Mouse (Mus musculus) megakaryocyte progenitor cell, adult 5-6 weeks (primary cell): Measurements from ENCODE around the gene Fads1. TPM values are rescaled to one million over a fixed set of nuclear protein-coding genes. Genes with fewer than 3 reads are reported as not detected.
"Not testable (repeated sequence)": the region's sequence is repeated elsewhere in the genome, so short reads cannot be mapped to it uniquely, and the experiment has no call there.

Experiments
- ATAC-seq: replicated peaks from 2 replicates; pipeline ENCODE4 v1.8.0; 2016; ENCODE audit warnings: mild to moderate bottlenecking, moderate TSS enrichment, inconsistent platforms; ENCODE audit not compliant: poor library complexity
- total RNA-seq, 2 experiments: library from RNA; stranded (forward) in 1 of 2; stranded (reverse) in 1 of 2; fragments of 157-497, 149-512 nt in 1 of 2; fragments of 200-1000 nt in 1 of 2; gene quantifications; 2 replicates each; pipeline versions ENCODE4 v1.2.3 to v1.2.4; 2015 to 2017

The Fads1 gene
- total RNA-seq (2015) (14.9 and 22.2 TPM in 2 replicates), total RNA-seq (2017) (9.4 and 10.0 TPM in 2 replicates)

DNA sequence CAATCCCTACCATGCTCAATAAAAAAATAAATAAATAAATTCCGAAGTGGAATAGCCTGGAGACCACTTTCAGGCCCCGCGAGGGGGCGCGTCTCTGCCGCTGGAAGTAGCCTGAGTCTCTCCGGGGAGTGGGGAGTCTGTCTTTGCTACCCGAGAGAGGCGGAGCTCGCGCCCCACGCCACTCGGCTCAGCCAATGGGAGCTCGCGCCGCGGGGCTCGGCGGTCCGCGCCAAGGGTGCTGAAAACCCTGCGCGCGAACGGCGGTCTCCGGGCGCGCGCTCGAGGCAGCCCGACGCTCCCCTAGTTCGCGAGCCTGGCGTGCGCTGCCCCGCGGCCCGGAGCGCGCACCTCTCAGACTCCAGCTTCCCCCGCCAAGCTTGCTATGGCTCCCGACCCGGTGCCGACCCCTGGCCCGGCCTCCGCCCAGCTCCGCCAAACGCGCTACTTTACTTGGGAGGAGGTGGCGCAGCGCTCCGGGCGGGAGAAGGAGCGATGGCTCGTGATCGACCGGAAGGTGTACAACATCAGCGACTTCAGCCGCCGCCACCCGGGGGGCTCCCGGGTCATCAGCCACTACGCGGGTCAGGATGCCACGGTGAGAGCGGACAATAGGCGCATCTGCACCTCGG lies at the start of gene Fads1:
TSS of gene Fads1 (plus strand) at position 219 of the 629 bp plus-strand sequence.
- ATAC-seq = peak; percentile 95

DNA sequence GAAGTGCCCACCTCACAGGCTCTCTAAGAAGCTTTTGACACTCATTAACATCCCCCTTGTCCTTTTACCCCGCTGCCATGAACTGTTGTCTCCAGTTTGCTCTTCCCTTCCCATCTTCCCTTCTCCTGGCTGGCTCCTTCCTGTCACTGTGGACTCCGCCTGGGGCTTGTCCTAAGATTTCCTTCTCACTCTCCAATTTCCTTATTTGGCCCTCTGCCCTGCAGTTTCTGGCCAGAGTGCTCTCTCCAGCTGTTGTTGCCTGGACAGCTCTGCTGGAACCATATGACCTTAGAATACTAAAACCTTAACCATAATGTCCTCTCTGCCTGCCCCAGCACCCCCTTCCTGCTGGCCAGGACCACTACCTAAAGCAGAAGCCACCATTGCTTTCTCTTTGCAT lies 48.0 kb upstream of the Fads1 start:
- no peak for ATAC-seq

- ATAC-seq = no peak
Measured at GRCm38 (mm10) chr19:10137423-10137822, 45.3 kb upstream of the Fads1 start.

DNA sequence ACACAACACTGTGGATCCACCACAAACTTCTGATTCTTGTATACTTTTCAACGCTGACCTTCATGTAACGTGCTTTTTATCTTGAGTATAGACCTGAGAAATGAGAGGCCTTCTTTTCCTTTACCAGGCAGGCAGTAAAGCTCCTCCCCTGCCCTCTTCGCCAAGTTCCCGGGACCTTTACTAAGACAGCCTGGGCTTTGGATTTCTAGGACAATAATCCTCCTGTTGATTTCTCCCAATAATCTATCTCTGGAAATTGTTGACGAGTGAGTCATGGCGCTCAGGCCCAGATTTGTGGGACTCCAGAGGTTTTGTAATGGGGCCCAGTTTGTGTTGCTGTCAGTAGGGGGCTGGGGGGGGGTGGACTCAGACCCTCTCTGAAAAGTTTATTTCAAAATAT lies 43.0 kb upstream of the Fads1 start:
- no peak for ATAC-seq

- ATAC-seq = no peak
Measured at GRCm38 (mm10) chr19:10143667-10144066, 39.0 kb upstream of the Fads1 start.

DNA sequence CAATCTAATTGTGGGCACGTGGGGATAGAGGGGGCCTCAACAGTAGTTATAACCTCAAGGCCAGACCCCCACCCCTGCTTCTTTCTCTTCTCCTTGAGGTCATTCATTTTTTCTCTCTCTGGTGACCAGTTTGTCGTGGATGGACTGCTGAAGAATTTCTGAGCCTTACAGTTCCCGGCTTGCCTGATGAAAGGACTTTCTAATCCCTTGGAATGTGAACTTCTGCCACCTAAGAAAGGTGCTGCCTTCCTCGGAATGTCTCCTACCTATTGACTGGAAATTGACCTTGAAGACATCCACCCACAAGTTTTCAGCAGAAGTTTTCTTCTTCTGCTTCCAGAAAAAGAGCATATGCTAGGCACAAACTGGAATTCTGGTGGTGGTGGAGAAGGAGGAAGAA lies 38.2 kb upstream of the Fads1 start:
- ATAC-seq = no peak

- ATAC-seq = no peak
Measured at GRCm38 (mm10) chr19:10148555-10148954, 34.1 kb upstream of the Fads1 start.

- no peak for ATAC-seq
Measured at GRCm38 (mm10) chr19:10149189-10149588, 33.5 kb upstream of the Fads1 start.

GRCm38 (mm10) chr19:10157725-10158124 lies 25.0 kb upstream of the Fads1 start:
- ATAC-seq = no peak

GRCm38 (mm10) chr19:10163896-10164295 lies 18.8 kb upstream of the Fads1 start:
- no peak for ATAC-seq

DNA sequence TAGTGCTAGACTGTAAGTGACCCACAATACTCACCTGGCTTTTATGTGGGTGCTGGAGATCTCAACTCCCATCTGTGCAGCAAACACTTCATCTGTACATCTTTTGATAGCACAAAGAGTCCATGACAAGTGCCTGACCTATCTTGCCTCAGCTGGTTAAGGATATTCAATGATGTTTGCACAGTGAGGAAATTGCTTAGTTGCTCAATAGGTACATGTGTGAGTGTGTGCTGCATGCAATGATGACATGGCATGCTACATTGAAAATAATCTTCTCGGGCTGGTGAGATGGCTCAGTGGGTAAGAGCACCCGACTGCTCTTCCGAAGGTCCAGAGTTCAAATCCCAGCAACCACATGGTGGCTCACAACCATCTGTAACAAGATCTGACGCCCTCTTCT lies 16.8 kb upstream of the Fads1 start:
- ATAC-seq = peak; percentile 48; the same call in 1 of the 2 replicates

GRCm38 (mm10) chr19:10167112-10167511 lies 15.6 kb upstream of the Fads1 start:
- ATAC-seq = no peak

- no peak for ATAC-seq
Measured at GRCm38 (mm10) chr19:10167951-10168350, 14.7 kb upstream of the Fads1 start.

- no peak for ATAC-seq
Measured at GRCm38 (mm10) chr19:10168441-10168840, 14.2 kb upstream of the Fads1 start.

DNA sequence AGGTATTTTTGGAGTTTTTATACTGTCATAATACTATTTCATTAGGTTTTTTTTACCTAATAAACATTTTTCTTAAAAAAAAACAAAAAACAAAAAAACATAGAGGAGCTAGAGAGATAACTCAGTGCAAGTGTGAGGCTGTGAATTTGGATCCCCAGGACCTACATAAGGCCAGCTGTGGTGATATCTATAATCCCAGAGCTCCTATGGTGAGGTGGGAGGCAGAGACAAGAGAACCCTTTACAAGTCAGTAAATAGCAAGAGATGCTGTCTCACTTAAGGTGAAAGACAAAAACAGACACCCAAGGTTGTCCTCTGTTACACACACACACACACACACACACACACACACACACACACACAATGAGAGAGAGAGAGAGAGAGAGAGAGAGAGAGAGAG lies 13.5 kb upstream of the Fads1 start:
- no peak for ATAC-seq

DNA sequence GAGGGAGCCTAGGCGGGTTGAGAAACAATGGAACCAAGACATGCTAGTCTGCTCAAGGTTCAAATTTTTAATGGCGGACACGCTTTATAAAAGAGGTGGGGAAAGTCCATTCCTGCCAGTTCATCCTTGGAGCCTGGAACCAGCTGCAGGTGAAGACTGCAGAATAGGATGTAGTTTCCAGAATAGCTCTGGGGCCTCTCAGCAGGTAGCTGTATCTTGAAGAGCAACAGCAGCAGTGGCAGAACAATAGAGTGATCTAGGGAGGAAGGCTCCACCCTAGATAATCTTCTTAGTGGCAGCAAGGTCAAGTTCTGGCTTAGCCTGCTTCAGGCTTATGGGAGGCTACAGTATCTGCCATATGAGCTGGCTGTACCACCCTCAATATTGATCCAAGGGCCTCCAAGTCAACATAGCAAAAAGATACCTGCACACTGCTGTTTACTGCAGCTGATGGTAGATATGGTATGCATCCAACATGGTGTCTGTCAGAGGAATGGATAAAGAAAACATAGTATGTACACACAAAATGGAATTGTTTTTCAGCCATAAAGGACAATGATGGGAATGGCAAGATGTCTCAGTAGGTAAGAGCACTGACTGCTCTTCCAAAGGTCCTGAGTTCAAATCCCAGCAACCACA lies 12.9 kb upstream of the Fads1 start:
- ATAC-seq = not testable (repeated sequence)

DNA sequence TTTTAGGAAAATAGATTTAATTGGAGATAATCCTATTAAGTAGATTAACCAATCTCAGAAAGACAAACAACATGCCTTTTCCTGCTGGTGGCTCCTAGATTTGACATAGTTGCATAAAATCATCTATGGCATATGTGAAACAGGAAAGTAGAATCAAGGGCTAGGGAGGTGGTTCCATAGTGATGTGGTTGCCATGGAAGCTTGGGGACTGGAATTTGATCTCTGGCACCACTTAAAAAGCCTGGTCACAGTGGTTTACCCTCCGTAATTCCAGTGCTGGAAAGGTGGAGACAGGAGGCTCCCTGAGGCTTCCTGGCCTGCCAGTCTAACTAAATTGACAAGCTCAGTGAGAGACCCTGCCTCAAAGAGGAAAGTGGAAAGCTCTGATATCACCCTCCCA lies 12.2 kb upstream of the Fads1 start:
- no peak for ATAC-seq

GRCm38 (mm10) chr19:10171359-10171758 lies 11.3 kb upstream of the Fads1 start:
- no peak for ATAC-seq

DNA sequence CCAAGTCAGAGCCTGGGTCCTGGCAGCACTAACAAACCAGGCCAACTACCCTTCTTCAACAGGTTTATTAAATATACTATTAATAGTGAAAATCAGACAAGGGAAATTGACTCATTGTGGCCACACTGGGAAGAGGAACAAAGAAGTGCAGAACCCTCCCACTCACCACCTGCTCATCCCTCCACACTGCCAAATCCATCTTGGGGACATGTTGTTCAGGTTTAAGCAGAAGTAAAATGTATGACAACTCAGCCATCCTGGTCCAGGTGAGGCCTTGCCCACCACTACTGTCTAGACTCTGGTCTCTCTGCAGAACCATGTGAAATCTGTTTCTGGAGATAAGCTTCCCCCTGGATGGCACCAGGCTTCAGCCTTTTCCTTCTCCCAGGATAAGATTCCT lies 10.8 kb upstream of the Fads1 start:
- ATAC-seq = peak; percentile 30; the same call in 1 of the 2 replicates

DNA sequence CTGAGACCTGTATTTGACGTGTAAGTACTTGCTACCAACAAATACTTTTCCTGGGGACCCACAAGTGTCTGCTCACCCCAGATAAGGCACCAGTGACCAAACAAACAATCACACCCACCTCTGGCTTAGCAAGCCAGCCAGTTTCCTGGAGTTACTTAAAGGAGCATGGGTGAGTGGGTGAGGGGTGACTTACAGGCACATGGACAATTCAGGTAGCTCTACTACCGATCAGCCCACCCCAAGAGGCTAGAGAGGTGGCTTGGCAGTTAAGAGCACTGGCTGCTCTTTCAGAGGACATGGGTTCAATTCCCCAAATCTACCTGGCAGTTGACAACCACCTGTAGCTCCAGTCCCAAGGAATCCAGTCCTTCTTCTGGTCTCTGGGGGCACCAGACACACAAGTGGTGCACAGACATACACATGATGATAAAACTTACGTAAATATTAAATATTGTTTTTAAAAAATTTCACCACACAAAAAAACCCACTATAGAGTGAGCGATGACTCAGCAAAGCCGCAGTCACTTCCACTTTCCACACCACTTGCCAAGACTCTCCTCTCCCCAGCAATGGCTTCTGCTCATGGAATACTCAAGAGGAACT lies 9.5 kb upstream of the Fads1 start:
- ATAC-seq = peak; percentile 72

GRCm38 (mm10) chr19:10173844-10174539 lies 8.7 kb upstream of the Fads1 start:
- peak; percentile 65 for ATAC-seq

GRCm38 (mm10) chr19:10174956-10175355 lies 7.7 kb upstream of the Fads1 start:
- no peak for ATAC-seq
